Mouse (Mus musculus) embryonic facial prominence, embryonic 15.5 days (tissue): ENCODE results near the gene Epha1. TPM values are rescaled to one million over a fixed set of nuclear protein-coding genes. Genes with fewer than 3 reads are reported as not detected.

Source experiments
- ATAC-seq: fragments of 200-750 bp; cut with Nextera tagmentation; 2 replicates; pipeline ENCODE4 v1.8.0; 2017; ENCODE audit warnings: low read depth, moderate TSS enrichment; ENCODE audit not compliant: insufficient number of reproducible peaks, low FRiP score, low TSS enrichment
- H3K27ac ChIP-seq: fragments of 300-500 bp; sonication (generic); replicated peaks from 2 replicates; pipeline ENCODE4 v1.5.1; 2015; ENCODE audit warnings: mild to moderate bottlenecking, inconsistent platforms
- H3K27me3 ChIP-seq: fragments of 300-500 bp; sonication (generic); 2 replicates; pipeline ENCODE4 v1.6.1; 2015; ENCODE audit warnings: inconsistent platforms
- H3K36me3 ChIP-seq: fragments of 300-500 bp; sonication (generic); 2 replicates; pipeline ENCODE4 v1.6.1; 2015; ENCODE audit warnings: mild to moderate bottlenecking, inconsistent platforms
- H3K4me1 ChIP-seq: fragments of 300-500 bp; sonication (generic); 2 replicates; pipeline ENCODE4 v1.6.1; 2015; ENCODE audit warnings: inconsistent platforms
- H3K4me2 ChIP-seq: fragments of 300-500 bp; sonication (generic); replicated peaks from 2 replicates; pipeline ENCODE4 v1.6.1; 2015; ENCODE audit warnings: mild to moderate bottlenecking, inconsistent platforms
- H3K4me3 ChIP-seq: fragments of 300-500 bp; sonication (generic); replicated peaks from 2 replicates; pipeline ENCODE4 v1.5.1; 2015; ENCODE audit warnings: mild to moderate bottlenecking, inconsistent platforms
- H3K9ac ChIP-seq: fragments of 300-500 bp; sonication (generic); 2 replicates; pipeline ENCODE4 v1.6.1; 2015; ENCODE audit warnings: inconsistent platforms
- H3K9me3 ChIP-seq: fragments of 300-500 bp; sonication (generic); replicated peaks from 2 replicates; pipeline ENCODE4 v1.6.1; 2016; ENCODE audit warnings: inconsistent platforms
- WGBS: fragments of 180-500 bp; shearing (Covaris S2); methylation state at CpG from one replicate; pipeline ENCODE4 v1.1.7; 2015; 5-methylcytosine and 5-hydroxymethylcytosine counted together
- polyA plus RNA-seq: library from polyadenylated mRNA; unstranded; fragments of >200 nt; fragmentation: Nextera tagmentation; extraction: Ambion mirVana; gene quantifications from 2 replicates; pipeline ENCODE4 v1.2.1, GENCODE M21; 2015

Gene Epha1
- polyA plus RNA-seq, 1 experiment from 2014 or later: 21.6 TPM

GRCm38 (mm10) chr6:42342171-42342570 lies 30.9 kb downstream of the Epha1 start:
- Histone ChIP-seq H3K4me3 (no peak overlapping the region), H3K27me3 (no peaks in the 10 kb centered on the region), H3K4me2 (no peak overlapping the region), H3K9ac (no peak overlapping the region), H3K9me3 (no peaks in the 10 kb centered on the region), H3K36me3 (no peaks in the 10 kb centered on the region), H3K4me1 (no peaks in the 10 kb centered on the region), H3K27ac (no peak overlapping the region)
- WGBS: 65% methylated on average over 1 of the region's 1 CpGs
- no peak for ATAC-seq

DNA sequence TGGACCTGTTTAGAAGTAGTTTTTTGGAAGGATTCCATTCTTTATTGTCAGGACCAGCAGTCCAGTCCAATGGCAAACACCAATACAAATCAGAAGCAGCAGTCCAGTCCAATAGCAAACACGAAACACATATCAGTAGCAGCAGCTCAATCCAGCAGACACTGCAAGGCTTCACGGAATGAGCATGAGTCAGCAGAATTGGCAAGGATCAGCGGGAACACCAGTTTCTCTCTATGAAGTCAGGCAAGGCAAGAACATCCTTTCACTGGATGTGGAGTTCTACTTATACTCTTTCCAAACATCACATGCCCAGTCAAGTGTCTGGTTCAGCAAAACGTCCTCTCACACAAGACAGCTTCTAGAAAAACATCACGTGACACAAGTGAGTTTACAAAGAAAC lies 33.1 kb downstream of the Epha1 start:
- Histone ChIP-seq H3K4me1 (no peaks in the 10 kb centered on the region), H3K9ac (no peak overlapping the region), H3K27ac (no peak overlapping the region), H3K4me2 (no peak overlapping the region), H3K27me3 (no peaks in the 10 kb centered on the region), H3K36me3 (no peaks in the 10 kb centered on the region), H3K4me3 (no peak overlapping the region), H3K9me3 (no peaks in the 10 kb centered on the region)
- 70% methylated on average over 5 of the region's 5 CpGs for WGBS
- ATAC-seq: no peak

DNA sequence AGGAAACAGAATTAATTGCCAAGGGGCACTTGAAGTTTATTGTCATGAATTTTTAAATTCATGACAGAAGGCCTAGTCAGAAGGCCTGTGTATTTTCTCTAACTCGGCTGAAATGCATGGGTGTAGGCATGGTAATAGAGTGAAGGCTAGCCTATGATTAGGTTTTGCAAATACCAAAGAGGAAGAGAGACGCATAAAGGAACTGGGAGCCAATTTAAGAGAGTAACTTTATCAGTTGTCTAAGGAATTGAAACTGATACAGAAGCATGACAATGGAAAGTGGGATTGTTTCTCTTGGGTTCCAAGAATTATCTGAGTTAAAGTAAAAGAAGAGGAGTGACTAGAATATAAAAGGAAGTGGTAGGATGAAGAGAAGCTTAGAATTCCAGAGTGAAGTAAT lies 33.9 kb downstream of the Epha1 start:
- Histone ChIP-seq H3K4me1 (no peaks in the 10 kb centered on the region), H3K27me3 (no peaks in the 10 kb centered on the region), H3K36me3 (no peaks in the 10 kb centered on the region), H3K4me3 (no peak overlapping the region), H3K9me3 (no peaks in the 10 kb centered on the region), H3K9ac (no peak overlapping the region), H3K27ac (no peak overlapping the region), H3K4me2 (no peak overlapping the region)
- ATAC-seq: no peak
- WGBS: 82% methylated on average over 2 of the region's 2 CpGs

DNA sequence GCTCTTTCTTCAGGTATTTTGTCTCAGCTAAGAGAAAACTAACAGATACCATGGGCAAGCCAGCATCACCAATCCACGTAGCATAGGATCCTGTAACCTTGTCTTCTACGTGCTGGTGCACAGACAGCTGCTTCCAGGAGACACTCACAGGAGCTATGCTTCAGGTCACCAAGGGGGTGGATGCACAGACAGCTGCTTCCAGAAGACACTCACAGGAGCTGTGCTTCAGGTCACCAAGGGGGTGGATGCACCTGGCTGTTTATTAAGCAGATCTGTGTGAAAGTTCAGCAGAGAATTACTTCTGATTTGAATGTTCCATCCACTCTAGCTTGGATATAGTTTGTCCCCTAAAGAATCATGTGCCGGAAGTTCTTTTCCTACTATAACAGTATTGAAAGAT lies 42.1 kb downstream of the Epha1 start:
- ATAC-seq: no peak
- Histone ChIP-seq H3K27me3 (no peaks in the 10 kb centered on the region), H3K4me1 (no peaks in the 10 kb centered on the region), H3K27ac (no peak overlapping the region), H3K36me3 (no peaks in the 10 kb centered on the region), H3K9ac (no peak overlapping the region), H3K4me2 (no peak overlapping the region), H3K9me3 (no peaks in the 10 kb centered on the region), H3K4me3 (no peak overlapping the region)
- WGBS: 84% methylated on average over 3 of the region's 3 CpGs

- ATAC-seq: no peak
- 67% methylated on average over 3 of the region's 3 CpGs for WGBS
- H3K27me3 ChIP-seq: no peaks in the 10 kb centered on the region
- H3K27ac ChIP-seq: no peak overlapping the region
- no peak overlapping the region for H3K9ac ChIP-seq
- H3K4me1 ChIP-seq: no peaks in the 10 kb centered on the region
- H3K9me3 ChIP-seq: no peaks in the 10 kb centered on the region
- H3K4me3 ChIP-seq: no peak overlapping the region
- no peak overlapping the region for H3K4me2 ChIP-seq
- no peaks in the 10 kb centered on the region for H3K36me3 ChIP-seq
Observed at GRCm38 (mm10) chr6:42330216-42330615, 42.9 kb downstream of the Epha1 start.

- no peak overlapping the region for H3K4me3 ChIP-seq
- no peak overlapping the region for H3K4me2 ChIP-seq
- H3K27ac ChIP-seq: no peak overlapping the region
- peaks cover 13% of the 10 kb centered on the region for H3K27me3 ChIP-seq
- H3K4me1 ChIP-seq: peaks cover 11% of the 10 kb centered on the region
- no peaks in the 10 kb centered on the region for H3K36me3 ChIP-seq
- no peaks in the 10 kb centered on the region for H3K9me3 ChIP-seq
- 69% methylated on average over 3 of the region's 3 CpGs for WGBS
- H3K9ac ChIP-seq: no peak overlapping the region
- no peak for ATAC-seq
Observed at GRCm38 (mm10) chr6:42328757-42329156, 44.3 kb downstream of the Epha1 start.

GRCm38 (mm10) chr6:42326509-42326908 lies 46.6 kb downstream of the Epha1 start:
- Histone ChIP-seq H3K36me3 (no peaks in the 10 kb centered on the region), H3K4me1 (peaks cover 16% of the 10 kb centered on the region)

DNA sequence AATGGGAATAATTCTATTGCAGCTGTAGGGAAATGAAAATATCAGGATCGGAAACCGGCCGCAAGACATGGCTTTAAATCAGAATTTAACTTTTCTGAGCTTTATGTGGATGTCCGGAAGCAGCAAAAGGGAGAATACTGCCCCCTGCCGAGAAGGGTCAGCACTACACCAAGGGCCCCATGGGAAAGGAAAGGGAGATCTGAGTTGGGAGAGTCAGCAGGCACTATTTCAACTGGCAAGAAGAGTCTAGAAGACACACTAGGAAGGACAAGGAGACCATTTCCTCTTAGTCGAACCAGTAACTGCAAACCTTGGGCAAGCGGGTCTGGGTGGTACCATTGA lies 47.8 kb downstream of the Epha1 start:
- ATAC-seq: no peak

More at GRCm38 (mm10) chr6:42326509-42326908, 46.6 kb downstream of the Epha1 start:
- WGBS: 93% methylated on average over 3 of the region's 3 CpGs
- Histone ChIP-seq H3K9ac (no peak overlapping the region), H3K4me3 (no peak overlapping the region), H3K9me3 (no peaks in the 10 kb centered on the region), H3K27ac (no peak overlapping the region), H3K4me2 (no peak overlapping the region), H3K27me3 (peaks cover 32% of the 10 kb centered on the region)
- no peak for ATAC-seq

GRCm38 (mm10) chr6:42324482-42325267 lies 48.4 kb downstream of the Epha1 start, which contains the start of gene Fam131b:
Gene Fam131b, minus strand, starts transcription at chr6:42324643.
- H3K4me3 ChIP-seq: peak within 1 kb of the TSS; percentile 60
- no peaks in the 10 kb centered on the region for H3K9me3 ChIP-seq
- peaks cover 41% of the 10 kb centered on the region for H3K27me3 ChIP-seq
- peaks cover 16% of the 10 kb centered on the region for H3K4me1 ChIP-seq
- peak within 1 kb of the TSS; percentile 31 for H3K9ac ChIP-seq
- H3K36me3 ChIP-seq: no peaks in the 10 kb centered on the region
- ATAC-seq: peak; percentile 72
- under 1% methylated on average over 47 of the region's 68 CpGs for WGBS
- peak within 1 kb of the TSS; percentile 98 for H3K4me2 ChIP-seq
- H3K27ac ChIP-seq: no peak within 1 kb of the TSS

More for the DNA sequence above, 47.8 kb downstream of the Epha1 start:
- peak overlapping the region; percentile 60 for H3K4me3 ChIP-seq
- H3K4me2 ChIP-seq: peak overlapping the region; percentile 98
- peaks cover 41% of the 10 kb centered on the region for H3K27me3 ChIP-seq
- H3K9me3 ChIP-seq: no peaks in the 10 kb centered on the region
- WGBS: under 1% methylated on average over 7 of the region's 7 CpGs
- H3K9ac ChIP-seq: no peak overlapping the region
- H3K27ac ChIP-seq: no peak overlapping the region
- peaks cover 16% of the 10 kb centered on the region for H3K4me1 ChIP-seq
- no peaks in the 10 kb centered on the region for H3K36me3 ChIP-seq

DNA sequence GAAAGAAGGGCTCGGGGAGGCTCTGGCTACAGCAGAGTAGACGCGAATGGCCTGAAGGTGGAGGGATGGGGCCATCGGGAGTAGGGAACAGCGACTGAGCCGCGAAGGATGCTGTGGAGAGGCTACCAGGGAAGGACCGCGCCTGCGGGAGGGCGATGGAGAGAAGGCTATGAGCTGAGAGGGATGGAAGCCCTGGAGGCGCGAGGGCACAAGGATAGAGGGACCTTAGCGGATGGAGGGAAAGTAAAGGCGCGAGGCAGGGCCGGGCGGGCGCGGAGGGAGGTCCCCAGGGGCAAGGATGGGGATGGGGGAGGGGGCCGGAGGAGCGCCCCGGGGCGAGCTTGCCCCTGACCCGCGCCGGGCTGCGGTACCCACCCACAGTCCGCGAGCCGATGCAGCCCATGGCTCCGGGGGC lies 49.0 kb downstream of the Epha1 start:
- WGBS: under 1% methylated on average over 21 of the region's 32 CpGs

DNA sequence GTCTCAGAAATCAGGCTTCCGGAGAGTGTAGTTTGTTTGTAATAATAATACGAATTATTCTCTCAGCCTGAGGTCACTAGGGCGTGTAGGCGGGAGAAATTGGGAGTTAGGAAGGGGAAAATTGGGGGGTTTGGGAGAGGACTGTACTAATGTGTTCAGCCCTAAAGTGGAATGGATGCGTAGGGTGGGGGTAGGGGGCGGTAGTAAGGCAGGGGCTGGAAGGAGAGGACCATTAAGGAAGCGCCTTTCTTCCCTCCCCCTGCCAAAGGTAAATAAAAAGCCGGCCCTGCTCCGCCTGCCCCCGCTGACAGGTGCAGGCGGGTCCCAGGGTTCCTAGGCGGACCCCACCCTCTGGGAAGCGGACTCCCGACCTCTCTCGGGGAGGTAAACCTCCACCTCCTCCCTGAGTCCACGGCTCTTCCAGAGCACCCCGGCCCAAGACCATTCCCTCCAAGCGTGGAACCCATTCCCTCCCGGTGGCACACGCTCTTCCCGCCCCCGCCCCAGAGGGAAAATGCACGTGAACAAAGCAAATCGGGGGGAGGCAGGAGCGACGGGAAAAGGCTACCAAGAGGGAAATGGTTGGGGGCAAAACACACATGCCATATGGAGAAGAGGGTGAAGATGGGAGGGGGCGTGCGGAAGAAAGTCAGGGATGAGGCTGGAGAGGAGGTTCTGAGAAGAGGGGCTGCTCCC lies 49.5 kb downstream of the Epha1 start:
- H3K9ac ChIP-seq: peak overlapping the region; percentile 31; the same call in 1 of the 2 replicates
- H3K4me1 ChIP-seq: peaks cover 16% of the 10 kb centered on the region
- H3K27me3 ChIP-seq: peaks cover 41% of the 10 kb centered on the region
- peak overlapping the region; percentile 60 for H3K4me3 ChIP-seq
- WGBS: 1% methylated on average over 28 of the region's 28 CpGs
- no peaks in the 10 kb centered on the region for H3K36me3 ChIP-seq
- no peak for ATAC-seq
- no peaks in the 10 kb centered on the region for H3K9me3 ChIP-seq
- H3K4me2 ChIP-seq: peak overlapping the region; percentile 98
- no peak overlapping the region for H3K27ac ChIP-seq

More for the DNA sequence above, 49.0 kb downstream of the Epha1 start:
- peak; percentile 56; the same call in 1 of the 2 replicates for ATAC-seq
- Histone ChIP-seq H3K4me2 (peak overlapping the region; percentile 98), H3K4me1 (peaks cover 16% of the 10 kb centered on the region), H3K27ac (no peak overlapping the region), H3K9ac (peak overlapping the region; percentile 31; the same call in 1 of the 2 replicates), H3K27me3 (peaks cover 41% of the 10 kb centered on the region), H3K9me3 (no peaks in the 10 kb centered on the region), H3K36me3 (no peaks in the 10 kb centered on the region), H3K4me3 (peak overlapping the region; percentile 60)
